Mouse (Mus musculus): ENCODE data around the gene Mrps7. TPM values are rescaled to one million over a fixed set of nuclear protein-coding genes. Genes with fewer than 3 reads are reported as not detected.
A peak's percentile ranks its signal among the peaks of the same experiment; 100 is the strongest.

The Mrps7 gene
- polyA plus RNA-seq, 1 experiment from 2014 or later: 83.9 TPM

DNA sequence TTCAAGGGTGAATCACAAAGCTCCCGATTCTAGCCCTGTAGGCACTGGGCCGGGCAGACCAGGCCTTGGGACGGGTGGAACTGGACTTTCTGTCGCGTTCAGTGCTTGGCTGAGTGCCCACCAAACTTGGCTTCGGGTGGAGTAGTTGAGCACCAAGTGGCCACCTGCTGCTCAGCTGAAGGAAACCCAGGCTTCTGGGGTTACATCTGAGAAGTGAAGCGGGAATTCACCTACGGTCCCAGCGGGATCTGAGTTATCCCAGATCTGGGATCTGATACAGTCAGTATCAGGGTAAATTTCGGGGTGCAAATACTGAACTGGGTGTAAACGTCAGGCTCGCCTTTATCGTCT lies 8.3 kb downstream of the Mrps7 start:
- Histone ChIP-seq H3K27me3 (no peaks in the 10 kb centered on the region), H3K4me1 (peaks cover 19% of the 10 kb centered on the region), H3K4me3 (peak overlapping the region; percentile 95), H3K9ac (peak overlapping the region; percentile 83), H3K27ac (peak overlapping the region; percentile 98), H3K4me2 (peak overlapping the region; percentile 96), H3K9me3 (no peaks in the 10 kb centered on the region), H3K36me3 (peaks cover 24% of the 10 kb centered on the region)
- ATAC-seq (ENCODE audit: borderline replicate concordance, extremely low read depth, low FRiP score, low TSS enrichment): peak; percentile 40; the same call in 1 of the 2 replicates
- WGBS: 0% methylated on average over 13 of the region's 13 CpGs

GRCm38 (mm10) chr11:115612410-115613137 lies 8.8 kb downstream of the Mrps7 start, which contains the start of gene Mif4gd:
Gene Mif4gd (minus strand): TSS chr11:115612969.
- Histone ChIP-seq H3K4me3 (peak within 1 kb of the TSS; percentile 95), H3K9me3 (no peaks in the 10 kb centered on the region), H3K4me1 (peaks cover 19% of the 10 kb centered on the region), H3K9ac (peak within 1 kb of the TSS; percentile 83), H3K4me2 (peak within 1 kb of the TSS; percentile 96), H3K27me3 (no peaks in the 10 kb centered on the region), H3K27ac (peak within 1 kb of the TSS; percentile 98), H3K36me3 (peaks cover 18% of the 10 kb centered on the region)
- under 1% methylated on average over 68 of the region's 80 CpGs for WGBS
- ATAC-seq (ENCODE audit: borderline replicate concordance, extremely low read depth, low FRiP score, low TSS enrichment): peak; percentile 84

DNA sequence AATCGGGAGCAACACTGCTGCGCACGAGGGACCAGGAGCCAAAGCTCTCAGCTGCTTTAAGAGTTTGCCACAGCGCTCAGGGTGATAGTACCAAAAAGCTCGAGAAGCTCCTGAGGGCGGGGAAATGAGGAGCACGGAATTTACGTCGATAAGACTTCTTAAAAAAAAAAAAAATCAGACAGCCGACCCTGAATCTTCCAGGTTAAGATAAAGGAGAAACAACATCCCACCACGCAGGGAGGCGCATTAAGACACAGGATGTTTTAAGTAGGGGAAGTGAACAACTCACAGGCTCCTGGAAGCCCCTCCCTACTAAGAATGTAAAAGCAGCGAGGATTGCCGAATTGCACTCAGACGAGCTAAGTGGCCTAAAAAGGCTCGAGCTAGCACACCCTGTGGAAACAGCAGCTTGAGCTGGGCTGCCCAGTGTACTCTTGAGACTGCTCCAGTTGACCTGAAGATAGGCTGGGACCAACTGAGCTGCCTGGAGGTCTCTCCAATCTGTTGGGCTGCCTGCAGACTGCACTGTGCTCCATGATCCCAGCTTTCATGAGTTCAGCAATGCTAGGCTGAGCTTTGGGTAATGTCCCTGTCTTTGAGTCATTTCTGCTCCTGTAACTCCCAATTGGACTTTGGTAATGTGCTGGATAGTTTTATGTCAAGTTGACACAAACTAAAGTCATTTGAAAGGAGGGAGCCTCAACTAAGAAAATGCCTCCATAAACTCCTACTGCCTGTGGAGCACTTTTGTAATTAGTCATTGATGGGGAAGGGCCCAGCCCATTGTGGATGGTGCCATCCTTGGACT lies 9.6 kb downstream of the Mrps7 start:
- Histone ChIP-seq H3K36me3 (peaks cover 11% of the 10 kb centered on the region), H3K9ac (peak overlapping the region; percentile 83), H3K9me3 (no peaks in the 10 kb centered on the region), H3K4me3 (peak overlapping the region; percentile 95), H3K4me2 (peak overlapping the region; percentile 96), H3K4me1 (peaks cover 19% of the 10 kb centered on the region), H3K27ac (peak overlapping the region; percentile 98), H3K27me3 (no peaks in the 10 kb centered on the region)
- under 1% methylated on average over 16 of the region's 16 CpGs for WGBS
- no peak; the same call in 1 of the 2 replicates for ATAC-seq (ENCODE audit: borderline replicate concordance, extremely low read depth, low FRiP score, low TSS enrichment)

DNA sequence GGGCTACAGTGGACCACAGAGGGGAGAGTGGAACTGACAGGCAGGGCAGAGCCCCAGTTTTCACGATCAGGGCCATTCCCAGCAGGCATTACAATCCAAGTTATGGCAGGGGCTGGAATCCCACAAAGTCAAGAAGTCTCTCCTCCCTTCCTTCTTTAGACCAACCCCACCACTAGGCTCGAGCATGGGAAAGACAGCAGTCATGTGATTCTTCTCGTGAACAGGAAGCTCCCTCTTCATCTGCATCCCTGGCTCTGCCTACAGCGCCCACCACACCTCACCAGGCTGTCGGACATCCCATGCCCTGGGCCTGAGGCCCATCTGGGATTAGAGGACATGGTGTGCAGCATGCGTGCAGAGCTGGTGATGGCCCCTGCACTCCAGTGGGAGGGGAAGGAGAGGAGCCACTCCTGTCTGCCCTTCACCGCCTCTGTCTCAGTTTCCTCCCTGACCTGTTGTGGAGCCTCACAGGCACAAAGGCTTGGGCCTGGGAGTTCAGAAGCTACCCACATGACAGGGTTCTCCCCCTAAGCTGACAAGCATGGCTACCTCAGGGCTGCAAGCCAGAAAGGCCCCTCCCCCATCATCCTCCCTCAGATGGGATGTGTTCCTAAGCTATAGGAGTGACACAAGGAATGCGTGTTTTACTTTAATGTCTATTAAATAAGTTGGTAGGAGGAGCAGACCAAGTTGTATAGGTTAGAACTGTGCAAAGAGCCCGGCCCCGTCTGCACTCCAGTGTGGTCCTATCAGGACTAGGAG lies 10.8 kb downstream of the Mrps7 start:
- Histone ChIP-seq H3K9me3 (no peaks in the 10 kb centered on the region), H3K4me2 (no peak overlapping the region), H3K4me1 (peaks cover 19% of the 10 kb centered on the region), H3K9ac (no peak overlapping the region), H3K4me3 (no peak overlapping the region), H3K36me3 (no peaks in the 10 kb centered on the region), H3K27me3 (no peaks in the 10 kb centered on the region), H3K27ac (no peak overlapping the region)
- no peak for ATAC-seq (ENCODE audit: borderline replicate concordance, extremely low read depth, low FRiP score, low TSS enrichment)
- 72% methylated on average over 10 of the region's 10 CpGs for WGBS

DNA sequence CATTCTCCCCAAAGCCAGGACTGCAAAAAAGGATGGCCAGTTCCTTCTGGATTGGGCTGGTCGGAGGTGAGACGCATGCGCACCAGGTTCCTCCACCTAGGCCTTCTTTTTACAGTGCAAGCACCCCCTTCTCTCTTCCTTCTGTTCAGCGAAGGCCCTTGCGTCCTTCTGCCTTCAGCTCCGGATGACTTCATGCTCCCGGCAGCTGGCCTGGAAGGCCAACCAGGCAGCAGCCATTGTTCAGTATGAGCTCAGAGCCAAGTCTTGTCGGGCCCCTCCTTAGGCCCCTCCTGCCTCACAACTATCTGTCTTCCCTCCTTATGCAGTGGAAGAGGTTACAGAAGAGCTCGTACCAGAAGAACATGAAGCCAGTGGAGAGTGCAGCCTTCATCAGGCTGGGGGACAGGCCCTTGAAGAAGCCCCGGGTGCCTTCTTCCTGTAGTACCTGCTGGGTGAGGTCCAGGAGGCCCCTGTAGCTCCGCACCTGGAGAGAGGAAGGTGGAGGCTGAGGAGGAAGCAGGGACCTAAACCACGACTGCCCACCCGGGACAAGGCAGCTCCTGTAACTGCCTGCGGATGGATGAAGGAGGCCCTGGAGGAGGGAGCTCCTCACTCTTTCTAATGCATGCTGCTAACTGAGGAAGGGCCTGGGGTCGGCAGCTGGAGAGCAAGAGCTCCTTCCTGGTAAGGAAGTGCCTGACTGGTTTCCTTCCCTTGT lies 11.5 kb downstream of the Mrps7 start:
- Histone ChIP-seq H3K9me3 (no peaks in the 10 kb centered on the region), H3K27me3 (no peaks in the 10 kb centered on the region), H3K9ac (no peak overlapping the region), H3K27ac (no peak overlapping the region), H3K4me3 (no peak overlapping the region), H3K4me1 (peaks cover 19% of the 10 kb centered on the region), H3K36me3 (peaks cover under 1% of the 10 kb centered on the region; the same call in 1 of the 2 replicates), H3K4me2 (no peak overlapping the region)
- WGBS: 80% methylated on average over 15 of the region's 15 CpGs
- ATAC-seq (ENCODE audit: borderline replicate concordance, extremely low read depth, low FRiP score, low TSS enrichment): no peak

GRCm38 (mm10) chr11:115615875-115616274 lies 12.2 kb downstream of the Mrps7 start:
- no peak for ATAC-seq (ENCODE audit: borderline replicate concordance, extremely low read depth, low FRiP score, low TSS enrichment)
- no peak overlapping the region for H3K4me2 ChIP-seq
- H3K27me3 ChIP-seq: no peaks in the 10 kb centered on the region
- no peak overlapping the region for H3K27ac ChIP-seq
- H3K9me3 ChIP-seq: no peaks in the 10 kb centered on the region
- no peak overlapping the region for H3K4me3 ChIP-seq
- WGBS: 90% methylated on average over 6 of the region's 6 CpGs
- peaks cover 19% of the 10 kb centered on the region for H3K4me1 ChIP-seq
- no peak overlapping the region for H3K9ac ChIP-seq
- peaks cover 5% of the 10 kb centered on the region; the same call in 1 of the 2 replicates for H3K36me3 ChIP-seq

DNA sequence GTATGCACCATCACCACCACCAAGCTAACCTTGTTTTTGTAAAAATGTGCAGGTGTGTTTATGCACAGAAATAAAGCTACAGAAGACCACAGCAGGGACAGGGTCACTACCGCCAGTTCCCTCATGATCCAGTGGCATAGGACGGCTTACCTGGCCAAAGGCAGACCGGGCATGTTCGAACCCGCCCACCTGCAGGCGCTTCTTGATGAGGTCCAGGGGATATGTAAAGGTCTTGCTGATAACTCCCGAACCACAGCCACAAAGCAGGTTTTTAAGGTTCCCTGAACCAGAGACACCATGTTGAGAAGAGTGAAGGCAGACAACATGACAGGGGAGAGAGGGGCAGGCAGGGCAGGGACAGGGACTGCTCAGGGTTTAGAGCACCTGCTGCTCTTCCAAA lies 12.6 kb downstream of the Mrps7 start:
- H3K4me2 ChIP-seq: no peak overlapping the region
- H3K36me3 ChIP-seq: peaks cover 5% of the 10 kb centered on the region; the same call in 1 of the 2 replicates
- H3K27me3 ChIP-seq: no peaks in the 10 kb centered on the region
- no peak for ATAC-seq (ENCODE audit: borderline replicate concordance, extremely low read depth, low FRiP score, low TSS enrichment)
- no peak overlapping the region for H3K4me3 ChIP-seq
- peaks cover 19% of the 10 kb centered on the region for H3K4me1 ChIP-seq
- 90% methylated on average over 7 of the region's 7 CpGs for WGBS
- no peak overlapping the region for H3K9ac ChIP-seq
- H3K9me3 ChIP-seq: no peaks in the 10 kb centered on the region
- H3K27ac ChIP-seq: no peak overlapping the region

DNA sequence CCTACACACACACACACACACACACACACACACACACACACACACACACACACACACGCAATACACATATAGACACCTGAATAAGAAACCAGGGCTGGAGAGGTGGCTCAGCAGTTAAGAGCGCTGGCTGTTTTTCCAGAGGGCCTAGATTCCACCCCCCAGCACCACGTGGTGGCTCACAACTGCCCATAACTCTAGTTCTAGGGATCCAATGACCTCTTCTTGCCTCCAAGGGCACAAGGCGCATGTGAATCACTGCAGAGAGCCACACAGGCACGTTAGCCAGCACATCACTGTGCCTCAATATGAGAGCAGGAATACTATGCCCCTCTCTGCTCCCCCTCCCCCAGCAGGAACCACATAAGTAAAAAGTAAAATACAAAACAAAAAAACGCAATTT lies 13.2 kb downstream of the Mrps7 start:
- no peak overlapping the region for H3K27ac ChIP-seq
- peaks cover 14% of the 10 kb centered on the region for H3K4me1 ChIP-seq
- ATAC-seq (ENCODE audit: borderline replicate concordance, extremely low read depth, low FRiP score, low TSS enrichment): no peak
- H3K4me3 ChIP-seq: no peak overlapping the region
- no peaks in the 10 kb centered on the region for H3K27me3 ChIP-seq
- H3K9me3 ChIP-seq: no peaks in the 10 kb centered on the region
- no peak overlapping the region for H3K9ac ChIP-seq
- no peak overlapping the region for H3K4me2 ChIP-seq
- peaks cover 5% of the 10 kb centered on the region; the same call in 1 of the 2 replicates for H3K36me3 ChIP-seq
- 81% methylated on average over 6 of the region's 6 CpGs for WGBS

- H3K4me3 ChIP-seq: no peak overlapping the region
- WGBS: 75% methylated on average over 2 of the region's 2 CpGs
- H3K9ac ChIP-seq: no peak overlapping the region
- peaks cover 12% of the 10 kb centered on the region; the same call in 1 of the 2 replicates for H3K36me3 ChIP-seq
- H3K9me3 ChIP-seq: no peaks in the 10 kb centered on the region
- H3K4me2 ChIP-seq: no peak overlapping the region
- no peak overlapping the region for H3K27ac ChIP-seq
- H3K27me3 ChIP-seq: no peaks in the 10 kb centered on the region
- peaks cover 11% of the 10 kb centered on the region for H3K4me1 ChIP-seq
- no peak for ATAC-seq (ENCODE audit: borderline replicate concordance, extremely low read depth, low FRiP score, low TSS enrichment)
Observed at GRCm38 (mm10) chr11:115618001-115618400, 14.3 kb downstream of the Mrps7 start.

DNA sequence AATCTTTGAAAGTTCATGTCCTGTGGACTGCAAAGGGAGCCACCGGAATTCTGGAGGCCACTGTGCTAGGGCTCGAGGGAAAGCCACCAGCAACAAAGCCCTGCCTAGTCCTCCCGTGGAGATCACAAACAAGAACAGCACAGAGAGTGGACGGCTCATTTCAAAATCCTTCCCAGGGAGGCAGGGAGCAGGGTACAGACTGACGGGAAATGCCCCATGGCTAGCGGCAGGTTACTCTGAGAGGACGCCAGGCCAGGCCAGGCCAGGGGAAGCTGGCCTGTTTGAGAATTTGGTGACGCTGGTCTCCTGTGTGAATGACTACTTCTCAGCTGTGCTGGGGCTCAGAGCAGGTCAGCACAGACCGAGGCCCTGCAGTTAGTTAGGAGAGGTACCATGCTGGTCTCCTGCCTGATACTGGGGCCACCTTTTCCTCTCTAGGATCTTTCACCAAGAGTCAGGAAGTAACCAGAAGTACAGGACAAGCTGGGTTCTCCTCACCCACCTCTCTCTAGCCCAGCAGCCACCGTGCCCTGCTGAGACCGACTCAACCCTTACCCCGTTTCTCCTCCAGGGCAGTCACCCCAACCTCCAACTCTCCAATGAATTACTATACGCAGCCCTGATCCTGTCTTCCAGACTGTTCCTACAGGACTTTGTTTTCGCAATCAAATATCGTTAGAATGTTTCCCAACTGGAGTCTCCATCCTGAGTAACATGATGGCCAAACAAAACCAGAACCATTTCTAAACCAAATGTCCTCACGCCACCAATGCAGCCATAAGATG lies 15.2 kb downstream of the Mrps7 start:
- peaks cover 12% of the 10 kb centered on the region; the same call in 1 of the 2 replicates for H3K36me3 ChIP-seq

More for the DNA sequence above, 15.2 kb downstream of the Mrps7 start:
- no peak overlapping the region for H3K4me3 ChIP-seq
- no peak for ATAC-seq (ENCODE audit: borderline replicate concordance, extremely low read depth, low FRiP score, low TSS enrichment)
- H3K9me3 ChIP-seq: no peaks in the 10 kb centered on the region
- H3K27ac ChIP-seq: no peak overlapping the region
- H3K9ac ChIP-seq: no peak overlapping the region
- no peaks in the 10 kb centered on the region for H3K27me3 ChIP-seq
- no peak overlapping the region for H3K4me2 ChIP-seq
- 86% methylated on average over 16 of the region's 16 CpGs for WGBS
- H3K4me1 ChIP-seq: peaks cover 4% of the 10 kb centered on the region
